Mouse (Mus musculus): ENCODE measurements around the gene Tsc22d4. TPM values are rescaled to one million over a fixed set of nuclear protein-coding genes. Genes with fewer than 3 reads are reported as not detected.

The Tsc22d4 gene
- polyA plus RNA-seq, 1 experiment, result 497 TPM

DNA sequence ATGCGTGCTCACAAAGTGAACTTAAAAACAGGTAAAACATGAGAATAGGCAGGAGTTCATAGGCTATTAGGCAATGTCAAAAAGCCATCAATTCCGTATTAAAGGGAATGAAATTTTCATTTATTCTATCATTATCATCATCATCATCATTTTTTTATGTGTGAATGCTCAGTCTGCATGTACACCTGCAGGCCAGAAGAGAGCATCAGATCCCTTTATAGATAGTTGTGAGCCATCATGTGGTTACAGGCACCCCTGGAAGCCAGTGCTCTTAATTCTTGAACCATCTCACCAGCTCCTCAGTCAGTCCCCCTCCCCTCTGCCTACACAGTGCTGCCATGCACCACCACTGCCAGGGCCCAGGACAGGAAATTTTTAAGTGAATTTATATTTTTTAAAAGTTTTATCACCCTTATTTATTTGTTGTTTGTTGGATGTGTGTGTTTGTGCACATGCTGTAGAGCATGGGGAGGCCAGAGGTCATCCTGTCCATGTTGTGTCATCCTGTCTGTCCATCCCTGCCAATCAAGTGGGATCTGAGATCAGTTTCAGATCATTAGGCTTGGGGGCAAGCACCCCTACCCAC, 43.5 kb downstream of the Tsc22d4 start:
- no peak for TF ChIP-seq CTCF (IDR thresholded peaks at IDR 0.05; ENCODE audit: borderline replicate concordance, insufficient read depth, low read depth, low read length)
- no peak for TF ChIP-seq POLR2A (IDR thresholded peaks at IDR 0.05; ENCODE audit: borderline replicate concordance, insufficient read depth, low read length)
- no peak overlapping the region for H3K27ac ChIP-seq (ENCODE audit: insufficient read depth, low read length)
- no peaks in the 10 kb centered on the region for H3K27me3 ChIP-seq (ENCODE audit: control insufficient read depth, insufficient read depth, low read length)
- H3K4me1 ChIP-seq (ENCODE audit: control insufficient read depth, insufficient read depth, low read length), result peaks cover 12% of the 10 kb centered on the region
- no peak overlapping the region for H3K4me3 ChIP-seq (replicated peaks; ENCODE audit: insufficient read depth, low read depth, low read length)
- WGBS, result 95% methylated on average over 2 of the region's 2 CpGs
- DNase-seq, result no peak

DNA sequence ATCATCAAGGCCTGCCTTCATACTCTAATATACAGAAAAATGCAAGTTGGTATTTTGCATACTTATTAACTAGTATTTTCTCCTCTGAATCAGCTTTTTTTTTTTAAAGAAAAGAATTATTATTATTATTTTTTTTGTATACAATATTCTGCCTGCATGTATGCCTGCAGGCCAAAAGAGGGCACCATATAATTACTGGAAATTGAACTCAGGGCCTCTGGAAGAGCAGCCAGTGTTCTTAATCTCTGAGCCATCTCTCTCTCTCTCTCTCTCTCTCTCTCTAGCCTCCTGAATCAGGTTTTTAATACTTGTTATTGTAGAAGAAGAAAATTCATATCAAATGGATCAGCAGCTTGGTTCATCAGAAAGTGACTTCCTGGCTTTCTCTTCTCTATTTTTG, 46.0 kb downstream of the Tsc22d4 start:
- no peak overlapping the region for H3K4me3 ChIP-seq (replicated peaks; ENCODE audit: insufficient read depth, low read depth, low read length)
- TF ChIP-seq CTCF (IDR thresholded peaks at IDR 0.05; ENCODE audit: borderline replicate concordance, insufficient read depth, low read depth, low read length), result no peak
- TF ChIP-seq POLR2A (IDR thresholded peaks at IDR 0.05; ENCODE audit: borderline replicate concordance, insufficient read depth, low read length), result no peak
- DNase-seq, result no peak
- H3K27ac ChIP-seq (ENCODE audit: insufficient read depth, low read length), result no peak overlapping the region
- H3K4me1 ChIP-seq (ENCODE audit: control insufficient read depth, insufficient read depth, low read length), result no peaks in the 10 kb centered on the region
- H3K27me3 ChIP-seq (ENCODE audit: control insufficient read depth, insufficient read depth, low read length), result no peaks in the 10 kb centered on the region

DNA sequence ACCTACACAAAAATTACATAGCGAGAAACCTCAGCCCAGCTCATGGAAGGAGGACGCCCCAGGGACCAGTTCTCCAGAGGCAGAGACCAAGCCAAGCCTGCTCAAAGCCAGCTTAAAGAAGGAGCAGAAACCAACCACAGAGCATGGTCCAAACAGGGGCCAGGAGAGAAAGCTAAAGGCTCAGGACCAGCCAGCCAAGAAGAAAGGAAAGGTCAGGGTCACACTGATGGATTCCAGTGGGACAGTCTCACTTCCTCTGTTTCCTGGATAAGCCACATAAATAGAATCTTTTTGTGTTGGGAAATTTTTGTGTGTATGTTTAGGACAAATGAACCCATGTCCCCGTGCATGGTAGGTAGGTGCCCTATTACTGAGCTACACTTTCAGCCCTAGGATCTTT, 51.1 kb downstream of the Tsc22d4 start:
- no peak overlapping the region for H3K27ac ChIP-seq (ENCODE audit: insufficient read depth, low read length)
- no peaks in the 10 kb centered on the region for H3K27me3 ChIP-seq (ENCODE audit: control insufficient read depth, insufficient read depth, low read length)
- no peak for DNase-seq
- no peaks in the 10 kb centered on the region for H3K4me1 ChIP-seq (ENCODE audit: control insufficient read depth, insufficient read depth, low read length)
- TF ChIP-seq CTCF (IDR thresholded peaks at IDR 0.05; ENCODE audit: borderline replicate concordance, insufficient read depth, low read depth, low read length) (no peak), POLR2A (IDR thresholded peaks at IDR 0.05; ENCODE audit: borderline replicate concordance, insufficient read depth, low read length) (no peak)
- 81% methylated on average over 3 of the region's 3 CpGs for WGBS
- H3K4me3 ChIP-seq (replicated peaks; ENCODE audit: insufficient read depth, low read depth, low read length), result no peak overlapping the region

- Histone ChIP-seq H3K27ac (ENCODE audit: insufficient read depth, low read length) (no peak overlapping the region), H3K27me3 (ENCODE audit: control insufficient read depth, insufficient read depth, low read length) (no peaks in the 10 kb centered on the region), H3K4me3 (replicated peaks; ENCODE audit: insufficient read depth, low read depth, low read length) (no peak overlapping the region), H3K4me1 (ENCODE audit: control insufficient read depth, insufficient read depth, low read length) (no peaks in the 10 kb centered on the region)
- no peak for TF ChIP-seq CTCF (IDR thresholded peaks at IDR 0.05; ENCODE audit: borderline replicate concordance, insufficient read depth, low read depth, low read length)
- no peak for TF ChIP-seq POLR2A (IDR thresholded peaks at IDR 0.05; ENCODE audit: borderline replicate concordance, insufficient read depth, low read length)
- WGBS, result 85% methylated on average over 3 of the region's 3 CpGs
- DNase-seq, result no peak
Observed at GRCm38 (mm10) chr5:137800917-137801316, 55.4 kb downstream of the Tsc22d4 start.

DNA sequence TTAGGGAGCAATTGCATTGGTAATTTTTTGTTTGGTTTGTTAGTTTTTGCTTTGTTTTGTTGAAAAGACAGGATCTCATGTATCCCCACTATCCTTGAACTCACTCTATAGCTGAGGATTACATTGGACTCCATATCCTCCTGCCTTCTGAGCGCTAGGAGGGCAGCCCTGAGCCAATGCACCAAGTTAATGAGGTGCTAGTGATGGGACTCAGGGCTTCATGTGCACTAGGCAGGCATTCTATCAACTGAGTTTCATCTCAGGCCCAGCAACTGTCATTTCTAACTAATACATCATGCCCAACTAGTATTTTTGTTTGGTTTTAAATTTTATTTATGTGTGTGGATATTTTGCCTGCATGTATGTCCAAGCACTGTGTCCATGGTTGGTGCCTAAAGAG, 60.6 kb downstream of the Tsc22d4 start:
- no peak for DNase-seq
- H3K4me3 ChIP-seq (replicated peaks; ENCODE audit: insufficient read depth, low read depth, low read length), result no peak overlapping the region
- no peaks in the 10 kb centered on the region for H3K4me1 ChIP-seq (ENCODE audit: control insufficient read depth, insufficient read depth, low read length)
- H3K27me3 ChIP-seq (ENCODE audit: control insufficient read depth, insufficient read depth, low read length), result no peaks in the 10 kb centered on the region
- H3K27ac ChIP-seq (ENCODE audit: insufficient read depth, low read length), result no peak overlapping the region
- 81% methylated on average over 1 of the region's 1 CpGs for WGBS
- TF ChIP-seq POLR2A (IDR thresholded peaks at IDR 0.05; ENCODE audit: borderline replicate concordance, insufficient read depth, low read length) (no peak), CTCF (IDR thresholded peaks at IDR 0.05; ENCODE audit: borderline replicate concordance, insufficient read depth, low read depth, low read length) (no peak)

- no peak overlapping the region for H3K27ac ChIP-seq (ENCODE audit: insufficient read depth, low read length)
- no peaks in the 10 kb centered on the region for H3K27me3 ChIP-seq (ENCODE audit: control insufficient read depth, insufficient read depth, low read length)
- no peaks in the 10 kb centered on the region for H3K4me1 ChIP-seq (ENCODE audit: control insufficient read depth, insufficient read depth, low read length)
- no peak overlapping the region for H3K4me3 ChIP-seq (replicated peaks; ENCODE audit: insufficient read depth, low read depth, low read length)
- DNase-seq, result no peak
- 89% methylated on average over 5 of the region's 5 CpGs for WGBS
- no peak for TF ChIP-seq CTCF (IDR thresholded peaks at IDR 0.05; ENCODE audit: borderline replicate concordance, insufficient read depth, low read depth, low read length)
- no peak for TF ChIP-seq POLR2A (IDR thresholded peaks at IDR 0.05; ENCODE audit: borderline replicate concordance, insufficient read depth, low read length)
Observed at GRCm38 (mm10) chr5:137808316-137808715, 62.8 kb downstream of the Tsc22d4 start.

DNA sequence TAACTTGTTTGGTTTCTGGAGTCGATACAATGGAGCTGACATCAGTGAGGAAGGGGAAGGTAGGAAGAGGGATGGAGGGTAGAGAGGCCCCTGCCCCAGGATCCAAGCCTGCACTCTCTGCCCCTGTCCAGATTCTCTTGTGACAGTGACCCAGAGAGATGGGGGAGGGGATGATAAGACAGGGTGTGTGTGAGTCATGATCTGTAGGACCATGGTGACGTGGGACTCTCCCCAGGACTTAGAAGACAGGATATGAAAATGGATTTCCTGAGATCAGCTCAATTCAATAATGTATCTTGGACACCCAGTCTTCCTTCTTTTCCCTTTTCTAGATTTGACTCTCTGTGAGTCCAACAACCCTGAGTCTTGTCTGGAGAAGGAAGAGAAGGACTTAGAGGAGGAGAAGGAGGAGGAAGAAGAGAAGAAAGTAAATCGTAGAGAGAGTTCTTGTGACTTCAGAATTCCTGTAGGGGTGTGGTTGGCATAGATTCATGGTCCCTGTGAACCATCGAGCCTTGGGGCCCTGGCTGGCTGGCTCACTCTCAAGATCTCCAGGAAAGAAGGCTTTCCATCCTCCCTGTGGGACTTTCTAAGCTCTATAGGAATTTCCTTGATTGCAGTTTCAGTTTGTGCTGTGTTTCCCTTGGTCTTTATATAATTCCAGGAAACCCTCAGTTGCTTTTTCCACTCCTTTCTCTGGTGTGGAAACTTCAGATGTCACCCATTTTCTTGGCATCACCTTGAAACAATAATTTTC, 72.1 kb downstream of the Tsc22d4 start:
- 61% methylated on average over 4 of the region's 4 CpGs for WGBS
- Histone ChIP-seq H3K27me3 (ENCODE audit: control insufficient read depth, insufficient read depth, low read length) (no peaks in the 10 kb centered on the region), H3K27ac (ENCODE audit: insufficient read depth, low read length) (no peak overlapping the region), H3K4me1 (ENCODE audit: control insufficient read depth, insufficient read depth, low read length) (no peaks in the 10 kb centered on the region), H3K4me3 (replicated peaks; ENCODE audit: insufficient read depth, low read depth, low read length) (no peak overlapping the region)
- no peak for DNase-seq
- TF ChIP-seq CTCF (IDR thresholded peaks at IDR 0.05; ENCODE audit: borderline replicate concordance, insufficient read depth, low read depth, low read length) (no peak), POLR2A (IDR thresholded peaks at IDR 0.05; ENCODE audit: borderline replicate concordance, insufficient read depth, low read length) (no peak)

Other genes starting within 250 kb of the Tsc22d4 start
- 54.8 and 55.3 TPM in 2 replicates for gene Pop7, start 243.2 kb upstream of the Tsc22d4 start, polyA plus RNA-seq (2012; rRNA removed)
- gene Gigyf1, start 227.2 kb upstream of the Tsc22d4 start, polyA plus RNA-seq (2012; rRNA removed), result 59.8 and 61.2 TPM in 2 replicates
- gene Epo, start 212.5 kb upstream of the Tsc22d4 start, polyA plus RNA-seq (2012; rRNA removed), result not detected in 2 replicates
- 410 and 442 TPM in 2 replicates for gene Gnb2, start 212.2 kb upstream of the Tsc22d4 start, polyA plus RNA-seq (2012; rRNA removed)
- gene Actl6b, start 192.2 kb upstream of the Tsc22d4 start, polyA plus RNA-seq (2012; rRNA removed), result 125 and 135 TPM in 2 replicates
- 6.7 and 6.8 TPM in 2 replicates for gene Tfr2, start 175.9 kb upstream of the Tsc22d4 start, polyA plus RNA-seq (2012; rRNA removed)
- gene Mospd3, start 144.7 kb upstream of the Tsc22d4 start, polyA plus RNA-seq (2012; rRNA removed), result 56.0 and 61.7 TPM in 2 replicates
- 11.3 and 15.1 TPM in 2 replicates for gene Pcolce, start 131.9 kb upstream of the Tsc22d4 start, polyA plus RNA-seq (2012; rRNA removed)
- gene Fbxo24, start 116.7 kb upstream of the Tsc22d4 start, polyA plus RNA-seq (2012; rRNA removed), result 0.25 and 0.31 TPM in 2 replicates
- gene Lrch4, start 116.6 kb upstream of the Tsc22d4 start, polyA plus RNA-seq (2012; rRNA removed), result 14.4 and 14.8 TPM in 2 replicates
- 8.1 and 9.9 TPM in 2 replicates for gene Gm20605, start 116.6 kb upstream of the Tsc22d4 start, polyA plus RNA-seq (2012; rRNA removed)
- gene Sap25, start 104.4 kb upstream of the Tsc22d4 start, polyA plus RNA-seq (2012; rRNA removed), result 17.1 and 19.7 TPM in 2 replicates
- 0.17 and 0.18 TPM in 2 replicates for gene Irs3, start 100.0 kb upstream of the Tsc22d4 start, polyA plus RNA-seq (2012; rRNA removed)
- 39.8 and 41.3 TPM in 2 replicates for gene Agfg2, start 61.0 kb upstream of the Tsc22d4 start, polyA plus RNA-seq (2012; rRNA removed)
- 59.1 and 60.7 TPM in 2 replicates for gene Nyap1, start 4.1 kb upstream of the Tsc22d4 start, polyA plus RNA-seq (2012; rRNA removed)
- 47.0 and 48.2 TPM in 2 replicates for gene Ppp1r35, start 33.1 kb downstream of the Tsc22d4 start, polyA plus RNA-seq (2012; rRNA removed)
- 38.9 and 41.9 TPM in 2 replicates for gene Mepce, start 41.9 kb downstream of the Tsc22d4 start, polyA plus RNA-seq (2012; rRNA removed)
- gene Zcwpw1, start 42.1 kb downstream of the Tsc22d4 start, polyA plus RNA-seq (2012; rRNA removed), result 11.2 and 12.4 TPM in 2 replicates
- 0.41 TPM in 2 replicates for gene Pilra, start 90.6 kb downstream of the Tsc22d4 start, polyA plus RNA-seq (2012; rRNA removed)
- gene Pilrb1, start 112.4 kb downstream of the Tsc22d4 start, polyA plus RNA-seq (2012; rRNA removed), result not detected in 2 replicates
- gene Pilrb2, start 126.1 kb downstream of the Tsc22d4 start, polyA plus RNA-seq (2012; rRNA removed), result 0.11 and 0.23 TPM in 2 replicates
- 2.9 TPM in 2 replicates for gene Cyp3a13, start 175.9 kb downstream of the Tsc22d4 start, polyA plus RNA-seq (2012; rRNA removed)
- gene Gjc3, start 217.4 kb downstream of the Tsc22d4 start, polyA plus RNA-seq (2012; rRNA removed), result 75.6 and 85.7 TPM in 2 replicates
- 0.08 and 0.21 TPM in 2 replicates for gene Azgp1, start 235.8 kb downstream of the Tsc22d4 start, polyA plus RNA-seq (2012; rRNA removed)

All from cerebellum, adult 2 months (tissue).